Mouse (Mus musculus): ENCODE results near the gene Zkscan3. TPM values are rescaled to one million over a fixed set of nuclear protein-coding genes. Genes with fewer than 3 reads are reported as not detected.

The Zkscan3 gene
- polyA plus RNA-seq, 2 experiments: 23.0 to 24.5 TPM

DNA sequence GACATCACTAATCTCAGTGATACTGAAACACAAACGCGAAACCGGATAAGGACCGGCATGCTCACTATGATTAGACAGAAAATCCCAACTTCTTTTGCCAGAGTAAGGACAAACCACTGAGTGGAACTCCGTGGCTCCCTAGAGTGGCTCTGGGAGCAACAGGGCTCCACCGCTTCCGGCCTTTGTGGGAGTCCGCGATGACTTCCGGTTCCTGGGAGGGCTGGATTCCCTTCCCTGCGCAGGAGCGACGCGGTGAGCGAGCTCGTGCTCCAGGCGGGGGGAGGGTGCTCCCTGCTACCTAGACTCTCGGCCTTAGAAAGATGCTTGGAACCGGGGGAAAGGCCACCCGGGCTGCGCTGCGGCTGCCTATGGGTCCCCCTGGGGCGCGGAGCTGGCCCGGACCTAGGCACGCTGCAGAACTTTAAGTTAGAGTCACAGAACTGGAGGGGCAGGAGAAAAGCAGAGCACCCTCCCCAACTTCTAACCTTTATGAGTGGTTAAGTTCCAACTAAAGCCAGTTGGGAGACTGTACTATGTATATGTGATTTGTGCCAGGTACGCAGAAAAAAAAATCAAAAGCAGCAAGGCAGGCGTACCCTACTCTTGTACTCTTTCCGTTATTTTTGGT lies 39.8 kb downstream of the Zkscan3 start, which contains the start of gene Zscan12:
Gene Zscan12, plus strand, starts transcription at position 200 of the 628 bp plus-strand sequence.
- peak within 1 kb of the TSS; percentile 84 to 87 for H3K4me3 ChIP-seq (ENCODE audit: insufficient read depth in 1 of 2, low read depth in 2 of 2, low read length in 2 of 2)
- ATAC-seq (ENCODE audit: insufficient read depth) (peak; percentile 99), DNase-seq (ENCODE audit: low read depth in 3 of 3, low spot score in 3 of 3) (peak; percentile 82 to 92 (median 86))
- H3K27ac ChIP-seq: peak within 1 kb of the TSS; percentile 61
- H3K4me2 ChIP-seq (ENCODE audit: low read depth): peak within 1 kb of the TSS; percentile 89
- TF ChIP-seq EP300 (IDR thresholded peaks at IDR 0.05; ENCODE audit: low read depth) (peak; percentile 25; the same call in 1 of the 2 replicates), CTCF (IDR thresholded peaks at IDR 0.05; ENCODE audit: low read depth) (no peak)
- H3K27me3 ChIP-seq (ENCODE audit: control insufficient read depth, insufficient read depth, low read length): no peaks in the 10 kb centered on the region
- peak within 1 kb of the TSS; percentile 94 for H3K9ac ChIP-seq (replicated peaks)
- peaks cover 3 to 8% of the 10 kb centered on the region in 2 experiments; a peak in 3 of 4 replicates for H3K4me1 ChIP-seq (replicated peaks; ENCODE audit: control insufficient read depth in 2 of 2, insufficient read depth in 2 of 2, low read length in 1 of 2)
- peaks cover 3% of the 10 kb centered on the region; the same call in 1 of the 2 replicates for H3K36me3 ChIP-seq (replicated peaks; ENCODE audit: control insufficient read depth, insufficient read depth, low read depth)
- WGBS (ENCODE audit: insufficient replicate concordance): under 1% methylated on average over 29 of the region's 29 CpGs
- no peaks in the 10 kb centered on the region for H3K9me3 ChIP-seq (ENCODE audit: control insufficient read depth, low read length)

GRCm38 (mm10) chr13:21350593-21350992 lies 52.0 kb downstream of the Zkscan3 start:
- Histone ChIP-seq H3K4me1 (replicated peaks; ENCODE audit: control insufficient read depth in 2 of 2, insufficient read depth in 2 of 2, low read length in 1 of 2) (no peaks in the 10 kb centered on the region), H3K4me2 (ENCODE audit: low read depth) (no peak overlapping the region), H3K4me3 (ENCODE audit: insufficient read depth in 1 of 2, low read depth in 2 of 2, low read length in 2 of 2) (no peak overlapping the region), H3K9me3 (ENCODE audit: control insufficient read depth, low read length) (no peaks in the 10 kb centered on the region), H3K9ac (replicated peaks) (no peak overlapping the region), H3K36me3 (replicated peaks; ENCODE audit: control insufficient read depth, insufficient read depth, low read depth) (no peaks in the 10 kb centered on the region), H3K27ac (no peak overlapping the region), H3K27me3 (ENCODE audit: control insufficient read depth, insufficient read depth, low read length) (no peaks in the 10 kb centered on the region)
- DNase-seq (ENCODE audit: low read depth in 3 of 3, low spot score in 3 of 3): no peak
- no peak for ATAC-seq (ENCODE audit: insufficient read depth)
- no peak for TF ChIP-seq CTCF (IDR thresholded peaks at IDR 0.05; ENCODE audit: low read depth)
- TF ChIP-seq EP300 (IDR thresholded peaks at IDR 0.05; ENCODE audit: low read depth): no peak

DNA sequence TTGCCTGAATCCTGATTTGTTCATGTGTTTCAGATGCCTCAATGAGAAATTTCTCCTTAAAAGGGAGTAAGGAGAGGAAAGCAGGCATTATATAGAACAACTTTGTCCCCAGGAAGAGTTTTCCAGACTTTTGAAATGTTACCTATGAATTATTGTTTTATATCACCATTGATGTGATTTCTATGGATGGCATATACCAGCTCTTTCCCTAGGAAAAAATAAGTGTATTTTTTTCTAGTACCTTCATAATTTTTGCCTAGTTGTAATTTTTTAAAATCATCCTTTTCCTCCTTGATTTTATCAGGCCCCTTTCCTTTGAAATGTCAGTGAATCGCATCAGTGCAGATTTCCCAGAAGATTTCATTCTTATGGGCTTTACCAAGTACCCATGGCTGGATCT lies 55.9 kb downstream of the Zkscan3 start, which contains the start of gene Olfr1367:
Gene Olfr1367, plus strand, starts transcription at position 301 of the 400 bp plus-strand sequence.
- DNase-seq (ENCODE audit: low read depth in 3 of 3, low spot score in 3 of 3): no peak
- Histone ChIP-seq H3K27ac (no peak within 1 kb of the TSS), H3K27me3 (ENCODE audit: control insufficient read depth, insufficient read depth, low read length) (no peaks in the 10 kb centered on the region), H3K4me1 (replicated peaks; ENCODE audit: control insufficient read depth in 2 of 2, insufficient read depth in 2 of 2, low read length in 1 of 2) (no peaks in the 10 kb centered on the region), H3K9me3 (ENCODE audit: control insufficient read depth, low read length) (no peaks in the 10 kb centered on the region), H3K36me3 (replicated peaks; ENCODE audit: control insufficient read depth, insufficient read depth, low read depth) (no peaks in the 10 kb centered on the region), H3K9ac (replicated peaks) (no peak within 1 kb of the TSS), H3K4me2 (ENCODE audit: low read depth) (no peak within 1 kb of the TSS), H3K4me3 (ENCODE audit: insufficient read depth in 1 of 2, low read depth in 2 of 2, low read length in 2 of 2) (no peak within 1 kb of the TSS)
- no peak for TF ChIP-seq CTCF (IDR thresholded peaks at IDR 0.05; ENCODE audit: low read depth)
- TF ChIP-seq EP300 (IDR thresholded peaks at IDR 0.05; ENCODE audit: low read depth): no peak
- WGBS (ENCODE audit: insufficient replicate concordance): 53% methylated on average over 1 of the region's 1 CpGs
- ATAC-seq (ENCODE audit: insufficient read depth): no peak

MicroRNA genes within 50 kb of the gene (microRNA counts, 519-probe panel; counts per million panel counts)
- microRNA mmu-miR-1896: 69.9 counts per million

Small RNAs within 50 kb of the gene (microRNA-seq; reads per million reads assigned to microRNA genes)
- gene Mir1896: not detected
- gene Mir6942: not detected

Other genes starting within 250 kb of the Zkscan3 start
- gene Trim27, start 223.3 kb downstream of the Zkscan3 start, polyA plus RNA-seq (2012; rRNA removed): 28.0 and 36.9 TPM in 2 replicates
- 50.9 and 56.1 TPM in 2 replicates for gene Trim27, start 223.3 kb downstream of the Zkscan3 start, polyA plus RNA-seq (2014; fragmentation: Nextera tagmentation; extraction: Ambion mirVana)
- gene Gpx5, start 110.0 kb downstream of the Zkscan3 start, polyA plus RNA-seq (2012; rRNA removed): not detected in 2 replicates
- gene Gpx5, start 110.0 kb downstream of the Zkscan3 start, polyA plus RNA-seq (2014; fragmentation: Nextera tagmentation; extraction: Ambion mirVana): not detected in 2 replicates
- gene Gpx6, start 90.6 kb downstream of the Zkscan3 start, polyA plus RNA-seq (2012; rRNA removed): 0.02 TPM in 1 of 2 replicates, not detected in the other
- gene Gpx6, start 90.6 kb downstream of the Zkscan3 start, polyA plus RNA-seq (2014; fragmentation: Nextera tagmentation; extraction: Ambion mirVana): not detected in 2 replicates
- gene Olfr1367, start 55.8 kb downstream of the Zkscan3 start, polyA plus RNA-seq (2012; rRNA removed): not detected in 2 replicates
- gene Olfr1367, start 55.8 kb downstream of the Zkscan3 start, polyA plus RNA-seq (2014; fragmentation: Nextera tagmentation; extraction: Ambion mirVana): not detected in 2 replicates
- 1.2 and 2.5 TPM in 2 replicates for gene Zscan12, start 39.9 kb downstream of the Zkscan3 start, polyA plus RNA-seq (2012; rRNA removed)
- gene Zscan12, start 39.9 kb downstream of the Zkscan3 start, polyA plus RNA-seq (2014; fragmentation: Nextera tagmentation; extraction: Ambion mirVana): 2.9 and 4.0 TPM in 2 replicates
- gene Pgbd1, start 38.3 kb upstream of the Zkscan3 start, polyA plus RNA-seq (2012; rRNA removed): 0.94 and 1.3 TPM in 2 replicates
- 1.2 and 2.0 TPM in 2 replicates for gene Pgbd1, start 38.3 kb upstream of the Zkscan3 start, polyA plus RNA-seq (2014; fragmentation: Nextera tagmentation; extraction: Ambion mirVana)
- 7.0 and 9.5 TPM in 2 replicates for gene Zscan26, start 51.0 kb upstream of the Zkscan3 start, polyA plus RNA-seq (2012; rRNA removed)
- 4.2 and 4.6 TPM in 2 replicates for gene Zscan26, start 51.0 kb upstream of the Zkscan3 start, polyA plus RNA-seq (2014; fragmentation: Nextera tagmentation; extraction: Ambion mirVana)
- 0.19 and 0.25 TPM in 2 replicates for gene Nkapl, start 65.8 kb upstream of the Zkscan3 start, polyA plus RNA-seq (2012; rRNA removed)
- 0.40 and 0.65 TPM in 2 replicates for gene Nkapl, start 65.8 kb upstream of the Zkscan3 start, polyA plus RNA-seq (2014; fragmentation: Nextera tagmentation; extraction: Ambion mirVana)
- gene Zkscan4, start 76.2 kb upstream of the Zkscan3 start, polyA plus RNA-seq (2012; rRNA removed): 0.16 and 0.21 TPM in 2 replicates
- 0.19 and 0.30 TPM in 2 replicates for gene Zkscan4, start 76.2 kb upstream of the Zkscan3 start, polyA plus RNA-seq (2014; fragmentation: Nextera tagmentation; extraction: Ambion mirVana)
- gene Gm10065, start 76.7 kb upstream of the Zkscan3 start, polyA plus RNA-seq (2012; rRNA removed): not detected in 2 replicates
- not detected in 2 replicates for gene Gm10065, start 76.7 kb upstream of the Zkscan3 start, polyA plus RNA-seq (2014; fragmentation: Nextera tagmentation; extraction: Ambion mirVana)
- gene AK157302, start 92.5 kb upstream of the Zkscan3 start, polyA plus RNA-seq (2012; rRNA removed): 0.15 and 0.66 TPM in 2 replicates
- gene AK157302, start 92.5 kb upstream of the Zkscan3 start, polyA plus RNA-seq (2014; fragmentation: Nextera tagmentation; extraction: Ambion mirVana): 0.94 and 1.1 TPM in 2 replicates
- gene Gm11273, start 98.7 kb upstream of the Zkscan3 start, polyA plus RNA-seq (2012; rRNA removed): 5.7 and 26.8 TPM in 2 replicates
- gene Gm11273, start 98.7 kb upstream of the Zkscan3 start, polyA plus RNA-seq (2014; fragmentation: Nextera tagmentation; extraction: Ambion mirVana): 5.5 and 6.9 TPM in 2 replicates
- gene Zkscan8, start 128.4 kb upstream of the Zkscan3 start, polyA plus RNA-seq (2012; rRNA removed): 2.0 and 2.1 TPM in 2 replicates
- 1.4 and 1.9 TPM in 2 replicates for gene Zkscan8, start 128.4 kb upstream of the Zkscan3 start, polyA plus RNA-seq (2014; fragmentation: Nextera tagmentation; extraction: Ambion mirVana)
- not detected in 2 replicates for gene Olfr1366, start 140.1 kb upstream of the Zkscan3 start, polyA plus RNA-seq (2012; rRNA removed)
- gene Olfr1366, start 140.1 kb upstream of the Zkscan3 start, polyA plus RNA-seq (2014; fragmentation: Nextera tagmentation; extraction: Ambion mirVana): not detected in 2 replicates
- gene Olfr1535, start 157.1 kb upstream of the Zkscan3 start, polyA plus RNA-seq (2012; rRNA removed): not detected in 2 replicates
- not detected in 2 replicates for gene Olfr1535, start 157.1 kb upstream of the Zkscan3 start, polyA plus RNA-seq (2014; fragmentation: Nextera tagmentation; extraction: Ambion mirVana)
- not detected in 2 replicates for gene Olfr1364, start 179.0 kb upstream of the Zkscan3 start, polyA plus RNA-seq (2012; rRNA removed)
- gene Olfr1364, start 179.0 kb upstream of the Zkscan3 start, polyA plus RNA-seq (2014; fragmentation: Nextera tagmentation; extraction: Ambion mirVana): not detected in 2 replicates
- gene Olfr1362, start 211.3 kb upstream of the Zkscan3 start, polyA plus RNA-seq (2012; rRNA removed): not detected in 2 replicates
- not detected in 2 replicates for gene Olfr1362, start 211.3 kb upstream of the Zkscan3 start, polyA plus RNA-seq (2014; fragmentation: Nextera tagmentation; extraction: Ambion mirVana)
- not detected in 2 replicates for gene Olfr11, start 239.8 kb upstream of the Zkscan3 start, polyA plus RNA-seq (2012; rRNA removed)
- not detected in 2 replicates for gene Olfr11, start 239.8 kb upstream of the Zkscan3 start, polyA plus RNA-seq (2014; fragmentation: Nextera tagmentation; extraction: Ambion mirVana)